Mouse (Mus musculus): Measurements from ENCODE around the gene Aire. TPM values are rescaled to one million over a fixed set of nuclear protein-coding genes. Genes with fewer than 3 reads are reported as not detected.
"Not testable (repeated sequence)": the region's sequence is repeated elsewhere in the genome, so short reads cannot be mapped to it uniquely, and the experiment has no call there.

Gene Aire
- polyA plus RNA-seq, 1 experiment from 2014 or later: 0.33 TPM

- peaks cover 5% of the 10 kb centered on the region; the same call in 1 of the 2 replicates for H3K36me3 ChIP-seq (replicated peaks)
- no peak overlapping the region for H3K27ac ChIP-seq
- peaks cover 6% of the 10 kb centered on the region; the same call in 1 of the 2 replicates for H3K9me3 ChIP-seq
- DNase-seq (ENCODE audit: extremely low spot score, low spot score): no peak
- peaks cover 25% of the 10 kb centered on the region for H3K4me1 ChIP-seq
- H3K27me3 ChIP-seq (ENCODE audit: poor library complexity, severe bottlenecking): no peaks in the 10 kb centered on the region
- no peak overlapping the region for H3K4me3 ChIP-seq
- 94% methylated on average over 18 of the region's 18 CpGs for WGBS
These were observed 30.5 kb downstream of the Aire start for GRCm38 (mm10) chr10:78012661-78013495.

- peaks cover 42% of the 10 kb centered on the region for H3K4me1 ChIP-seq
- H3K36me3 ChIP-seq (replicated peaks): peaks cover 16% of the 10 kb centered on the region
- WGBS: 92% methylated on average over 5 of the region's 5 CpGs
- not testable (repeated sequence) for DNase-seq (ENCODE audit: extremely low spot score, low spot score); H3K27ac ChIP-seq; H3K4me3 ChIP-seq; H3K27me3 ChIP-seq (ENCODE audit: poor library complexity, severe bottlenecking); H3K9me3 ChIP-seq
These were observed 32.3 kb downstream of the Aire start for GRCm38 (mm10) chr10:78011116-78011515.

- peaks cover 24% of the 10 kb centered on the region for H3K36me3 ChIP-seq (replicated peaks)
These were observed 33.1 kb downstream of the Aire start for GRCm38 (mm10) chr10:78010335-78010734.

GRCm38 (mm10) chr10:78009945-78010293, 33.5 kb downstream of the Aire start, which contains the start of gene Pfkl:
TSS of gene Pfkl (minus strand) at chr10:78010083.
- Histone ChIP-seq H3K27ac (peak within 1 kb of the TSS; percentile 99), H3K9me3 (peaks cover 6% of the 10 kb centered on the region; the same call in 1 of the 2 replicates), H3K4me3 (peak within 1 kb of the TSS; percentile 84), H3K36me3 (replicated peaks) (peaks cover 28% of the 10 kb centered on the region), H3K4me1 (peaks cover 54% of the 10 kb centered on the region), H3K27me3 (ENCODE audit: poor library complexity, severe bottlenecking) (no peaks in the 10 kb centered on the region)
- WGBS: under 1% methylated on average over 9 of the region's 9 CpGs
- no peak for DNase-seq (ENCODE audit: extremely low spot score, low spot score)

More at GRCm38 (mm10) chr10:78010335-78010734, 33.1 kb downstream of the Aire start:
- DNase-seq (ENCODE audit: extremely low spot score, low spot score): peak; percentile 42
- H3K4me3 ChIP-seq: peak overlapping the region; percentile 84
- peak overlapping the region; percentile 99 for H3K27ac ChIP-seq
- H3K27me3 ChIP-seq (ENCODE audit: poor library complexity, severe bottlenecking): no peaks in the 10 kb centered on the region
- H3K4me1 ChIP-seq: peaks cover 50% of the 10 kb centered on the region
- H3K9me3 ChIP-seq: peaks cover 6% of the 10 kb centered on the region; the same call in 1 of the 2 replicates
- 21% methylated on average over 10 of the region's 10 CpGs for WGBS

- WGBS: under 1% methylated on average over 59 of the region's 59 CpGs
- H3K27me3 ChIP-seq (ENCODE audit: poor library complexity, severe bottlenecking): no peaks in the 10 kb centered on the region
These were observed 34.0 kb downstream of the Aire start for GRCm38 (mm10) chr10:78009184-78009944.

DNA sequence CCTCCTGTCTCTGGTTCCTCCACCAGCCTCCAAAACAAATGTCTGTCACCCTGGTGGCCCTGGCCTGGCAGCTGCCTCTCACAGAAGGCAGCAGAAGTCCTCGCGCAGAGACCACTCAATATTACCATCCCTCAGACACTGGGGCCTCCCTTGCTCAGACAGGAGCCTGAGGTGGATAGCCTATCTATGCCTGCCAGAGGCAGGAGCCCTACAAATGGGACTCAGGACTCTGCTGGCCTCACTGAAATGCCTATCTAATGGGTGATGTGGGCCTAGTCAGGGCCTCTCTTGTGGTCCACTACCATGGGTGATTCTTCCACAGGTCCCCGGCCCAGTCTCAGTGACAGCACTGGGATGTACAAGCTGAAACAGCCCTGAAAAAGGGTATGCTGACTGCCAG, 35.2 kb downstream of the Aire start:
- Histone ChIP-seq H3K4me3 (peak overlapping the region; percentile 84), H3K4me1 (peaks cover 60% of the 10 kb centered on the region), H3K27ac (peak overlapping the region; percentile 99), H3K36me3 (replicated peaks) (peaks cover 44% of the 10 kb centered on the region), H3K27me3 (ENCODE audit: poor library complexity, severe bottlenecking) (no peaks in the 10 kb centered on the region), H3K9me3 (no peaks in the 10 kb centered on the region)
- no peak for DNase-seq (ENCODE audit: extremely low spot score, low spot score)
- 76% methylated on average over 3 of the region's 3 CpGs for WGBS

More at GRCm38 (mm10) chr10:78009184-78009944, 34.0 kb downstream of the Aire start:
- Histone ChIP-seq H3K4me1 (peaks cover 60% of the 10 kb centered on the region), H3K9me3 (0 out of 2 replicates have a peak, but pooled peaks cover under 1% of the 10 kb centered on the region), H3K36me3 (replicated peaks) (peaks cover 33% of the 10 kb centered on the region), H3K4me3 (peak overlapping the region; percentile 84), H3K27ac (peak overlapping the region; percentile 99)
- peak; percentile 97 for DNase-seq (ENCODE audit: extremely low spot score, low spot score)

DNA sequence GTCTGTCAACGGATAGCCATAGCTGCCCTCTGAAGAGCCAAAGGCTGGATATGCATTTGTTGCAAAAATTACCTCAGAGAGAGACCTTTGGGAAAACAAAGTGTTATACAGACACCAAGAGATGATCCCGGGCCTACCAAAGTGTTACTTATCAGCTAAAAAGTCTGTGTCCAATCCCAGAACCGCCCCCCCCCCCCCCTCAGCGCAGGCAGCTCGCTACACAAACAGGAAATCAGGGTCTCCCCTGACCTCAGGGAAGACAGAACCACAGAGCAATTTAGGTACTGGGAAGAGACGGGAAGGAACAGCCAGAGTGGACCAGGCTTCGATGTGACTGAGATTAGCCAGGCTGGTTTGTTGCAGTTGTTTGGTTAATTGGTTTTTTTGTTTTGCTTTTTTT, 36.2 kb downstream of the Aire start:
- no peaks in the 10 kb centered on the region for H3K27me3 ChIP-seq (ENCODE audit: poor library complexity, severe bottlenecking)
- peaks cover 60% of the 10 kb centered on the region for H3K4me1 ChIP-seq
- no peaks in the 10 kb centered on the region for H3K9me3 ChIP-seq
- H3K27ac ChIP-seq: peak overlapping the region; percentile 99
- WGBS: 49% methylated on average over 7 of the region's 7 CpGs
- H3K36me3 ChIP-seq (replicated peaks): peaks cover 53% of the 10 kb centered on the region
- H3K4me3 ChIP-seq: peak overlapping the region; percentile 84
- DNase-seq (ENCODE audit: extremely low spot score, low spot score): no peak

- Histone ChIP-seq H3K27ac (peak overlapping the region; percentile 99), H3K36me3 (replicated peaks) (peaks cover 66% of the 10 kb centered on the region), H3K9me3 (no peaks in the 10 kb centered on the region), H3K4me1 (peaks cover 60% of the 10 kb centered on the region), H3K27me3 (ENCODE audit: poor library complexity, severe bottlenecking) (no peaks in the 10 kb centered on the region), H3K4me3 (no peak overlapping the region)
- no peak for DNase-seq (ENCODE audit: extremely low spot score, low spot score)
- 87% methylated on average over 4 of the region's 4 CpGs for WGBS
These were observed 37.5 kb downstream of the Aire start for GRCm38 (mm10) chr10:78005791-78006438.

- H3K27ac ChIP-seq: no peak overlapping the region
- peaks cover 52% of the 10 kb centered on the region for H3K4me1 ChIP-seq
- 87% methylated on average over 3 of the region's 3 CpGs for WGBS
- DNase-seq (ENCODE audit: extremely low spot score, low spot score): no peak
- H3K9me3 ChIP-seq: no peaks in the 10 kb centered on the region
- peaks cover 79% of the 10 kb centered on the region for H3K36me3 ChIP-seq (replicated peaks)
- no peak overlapping the region for H3K4me3 ChIP-seq
- no peaks in the 10 kb centered on the region for H3K27me3 ChIP-seq (ENCODE audit: poor library complexity, severe bottlenecking)
These were observed 38.8 kb downstream of the Aire start for GRCm38 (mm10) chr10:78004479-78005100.

DNA sequence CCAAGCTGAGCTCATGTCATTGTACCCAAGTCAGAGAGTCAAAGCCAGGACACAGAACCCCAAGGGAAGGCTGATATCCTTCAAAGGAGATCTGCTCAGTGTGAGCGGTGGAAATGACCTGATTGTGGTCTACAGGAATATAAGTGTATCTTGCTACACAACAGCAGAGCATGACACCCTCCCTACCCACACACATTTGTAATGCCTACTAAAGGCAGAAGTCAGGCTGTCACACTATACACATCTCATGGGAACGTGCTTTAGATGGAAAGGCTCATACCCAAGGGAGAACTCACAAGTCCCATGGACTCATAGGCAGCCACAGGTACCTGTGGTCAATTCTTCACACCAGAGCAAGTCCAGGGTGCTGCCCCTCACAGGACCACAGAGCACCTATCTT, 41.1 kb downstream of the Aire start:
- peaks cover 94% of the 10 kb centered on the region for H3K36me3 ChIP-seq (replicated peaks)
- DNase-seq (ENCODE audit: extremely low spot score, low spot score): no peak
- 90% methylated on average over 2 of the region's 2 CpGs for WGBS
- H3K27ac ChIP-seq: no peak overlapping the region
- no peak overlapping the region for H3K4me3 ChIP-seq
- no peaks in the 10 kb centered on the region for H3K27me3 ChIP-seq (ENCODE audit: poor library complexity, severe bottlenecking)
- no peaks in the 10 kb centered on the region for H3K9me3 ChIP-seq
- H3K4me1 ChIP-seq: peaks cover 30% of the 10 kb centered on the region

- Histone ChIP-seq H3K4me3 (no peak overlapping the region), H3K9me3 (no peaks in the 10 kb centered on the region)
- 93% methylated on average over 11 of the region's 11 CpGs for WGBS
These were observed 41.6 kb downstream of the Aire start for GRCm38 (mm10) chr10:78001796-78002195.

GRCm38 (mm10) chr10:78000200-78000599, 43.2 kb downstream of the Aire start:
- Histone ChIP-seq H3K27ac (no peak overlapping the region), H3K4me3 (no peak overlapping the region), H3K27me3 (ENCODE audit: poor library complexity, severe bottlenecking) (no peaks in the 10 kb centered on the region), H3K4me1 (peaks cover 8% of the 10 kb centered on the region; the same call in 1 of the 2 replicates), H3K36me3 (replicated peaks) (peaks cover 98% of the 10 kb centered on the region), H3K9me3 (no peaks in the 10 kb centered on the region)
- WGBS: 96% methylated on average over 5 of the region's 5 CpGs
- DNase-seq (ENCODE audit: extremely low spot score, low spot score): no peak

More at GRCm38 (mm10) chr10:78001796-78002195, 41.6 kb downstream of the Aire start:
- H3K27ac ChIP-seq: no peak overlapping the region
- H3K36me3 ChIP-seq (replicated peaks): peaks cover 98% of the 10 kb centered on the region
- H3K27me3 ChIP-seq (ENCODE audit: poor library complexity, severe bottlenecking): no peaks in the 10 kb centered on the region
- DNase-seq (ENCODE audit: extremely low spot score, low spot score): no peak
- peaks cover 24% of the 10 kb centered on the region for H3K4me1 ChIP-seq

All from forebrain, embryonic 10.5 days (tissue).